Mouse (Mus musculus) G1E (cell line): ENCODE measurements at regions not wholly inside any gene's neighbourhood (a gene's known extent, or its start where the extent isn't known, plus 50 kb on each side); places are given as distances from the start of the nearest gene placed in this dataset.

Source experiments
- ATAC-seq: 2 replicates; pipeline ENCODE4 v1.8.0; 2016; ENCODE audit warnings: mild to moderate bottlenecking; ENCODE audit not compliant: insufficient number of reproducible peaks, poor library complexity, low FRiP score, severe bottlenecking; ENCODE audit errors: extremely low read depth
- DNase-seq: peaks from one replicate; pipeline ENCODE4 v3.0.0; 2012; ENCODE audit warnings: low spot score
- H3K27me3 ChIP-seq: 2 replicates; pipeline ENCODE4 v1.6.1; 2012; ENCODE audit warnings: mild to moderate bottlenecking, low read length, inconsistent platforms; ENCODE audit not compliant: insufficient read depth
- H3K36me3 ChIP-seq: replicated peaks from 2 replicates; pipeline ENCODE3; 2012; ENCODE audit warnings: mild to moderate bottlenecking, inconsistent platforms
- H3K4me1 ChIP-seq: 2 replicates; pipeline ENCODE4 v1.6.1; 2012; ENCODE audit warnings: low read depth, low read length, inconsistent platforms, mixed read lengths; ENCODE audit not compliant: insufficient read depth
- H3K4me3 ChIP-seq: 2 replicates; pipeline ENCODE4 v1.5.1; 2012; ENCODE audit warnings: low read depth, mild to moderate bottlenecking, inconsistent platforms, low read length, moderate library complexity, mixed read lengths
- H3K9me3 ChIP-seq: replicated peaks from 2 replicates; pipeline ENCODE4 v1.6.1; 2012; ENCODE audit warnings: inconsistent platforms
- CTCF ChIP-seq: IDR thresholded peaks from 2 replicates; pipeline ENCODE4 v1.5.1; 2012; ENCODE audit warnings: low read depth, low read length, inconsistent platforms, mixed read lengths
- GATA1 ChIP-seq: IDR thresholded peaks from 2 replicates; pipeline ENCODE4 v1.6.1; 2012; ENCODE audit warnings: borderline replicate concordance, low read length, inconsistent platforms, mixed read lengths
- GATA2 ChIP-seq: IDR thresholded peaks from 2 replicates; pipeline ENCODE4 v1.6.1; 2012; ENCODE audit warnings: low read depth, low read length, inconsistent platforms, borderline replicate concordance
- POLR2AphosphoS5 ChIP-seq: IDR thresholded peaks from 2 replicates; pipeline ENCODE4 v1.6.1; 2012; ENCODE audit warnings: low read depth, low read length, inconsistent platforms; ENCODE audit not compliant: insufficient replicate concordance
- TAL1 ChIP-seq: conservative IDR thresholded peaks from 2 replicates; pipeline ENCODE4 v1.6.1; 2012; ENCODE audit warnings: low read depth, low read length, inconsistent platforms, mixed read lengths

DNA sequence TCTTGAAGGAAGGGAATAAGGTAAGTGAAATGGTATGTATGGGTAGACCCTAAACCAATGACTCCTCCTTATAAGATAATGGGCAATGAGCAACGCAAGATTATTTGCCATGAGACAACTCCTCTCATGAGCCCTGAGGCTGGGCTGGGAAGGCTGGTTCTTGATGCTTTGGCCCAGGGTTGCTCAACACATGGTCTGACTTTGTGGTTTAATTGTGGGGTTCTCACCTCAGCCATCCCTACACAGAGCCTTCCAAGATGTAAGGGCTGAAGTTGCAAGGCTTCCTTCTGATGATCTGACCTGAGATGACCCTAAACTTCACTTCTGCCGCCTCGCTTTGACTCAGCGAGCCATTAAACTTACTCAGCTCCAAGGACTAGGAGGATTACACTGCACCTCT is 237.8 kb upstream of the Dynlrb2 start:
- ATAC-seq (no peak), DNase-seq (no peak)
- TF ChIP-seq GATA2 (no peak), POLR2AphosphoS5 (no peak), CTCF (no peak), TAL1 (no peak), GATA1 (no peak)
- Histone ChIP-seq H3K4me3 (no peak overlapping the region), H3K9me3 (peaks cover 66% of the 10 kb centered on the region), H3K36me3 (no peaks in the 10 kb centered on the region), H3K27me3 (no peaks in the 10 kb centered on the region), H3K4me1 (no peaks in the 10 kb centered on the region)

DNA sequence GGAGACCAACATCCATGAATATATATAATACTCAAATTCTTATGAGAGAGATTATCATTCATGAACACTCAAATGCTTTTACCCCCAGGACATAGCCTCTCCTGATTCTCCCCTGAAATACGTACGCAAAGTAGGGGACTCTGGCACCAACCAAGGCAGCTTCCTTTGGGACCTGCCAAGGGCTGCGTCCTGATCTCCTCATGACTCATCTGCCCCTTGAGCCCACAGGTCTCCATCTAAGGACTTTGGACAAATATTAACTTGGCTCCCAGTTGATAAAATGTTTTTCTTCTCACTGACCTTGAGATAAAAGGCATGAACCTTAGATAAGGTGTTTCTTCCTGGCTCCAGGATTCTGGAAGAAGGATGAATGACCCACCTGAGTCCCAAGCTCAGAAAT is 239.2 kb upstream of the Dynlrb2 start:
- peaks cover 56% of the 10 kb centered on the region for H3K9me3 ChIP-seq
- H3K27me3 ChIP-seq, result no peaks in the 10 kb centered on the region
- H3K4me1 ChIP-seq, result no peaks in the 10 kb centered on the region
- no peak overlapping the region for H3K4me3 ChIP-seq
- DNase-seq (no peak), ATAC-seq (no peak)
- no peaks in the 10 kb centered on the region for H3K36me3 ChIP-seq
- TF ChIP-seq TAL1 (no peak), CTCF (no peak), POLR2AphosphoS5 (no peak), GATA1 (no peak), GATA2 (no peak)

DNA sequence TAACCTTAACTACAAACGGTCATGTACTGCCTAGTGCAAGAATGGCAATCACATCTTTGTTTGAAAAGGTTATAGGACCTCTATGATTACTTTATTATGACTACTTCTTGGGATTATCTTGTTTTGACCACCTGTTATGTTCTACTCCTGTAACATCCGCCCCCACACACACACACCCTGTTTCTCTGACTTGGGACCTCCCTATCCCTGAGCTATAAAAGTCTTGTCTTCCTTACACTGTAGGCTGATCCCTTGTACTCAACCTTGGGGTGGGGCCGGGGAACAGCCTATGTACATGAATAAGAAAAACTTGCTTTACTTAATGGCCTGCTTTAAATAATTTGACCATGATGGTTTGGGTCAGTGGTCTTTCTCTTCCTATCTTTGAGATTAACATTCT is 240.7 kb upstream of the Dynlrb2 start:
- ATAC-seq (no peak), DNase-seq (no peak)
- H3K27me3 ChIP-seq, result no peaks in the 10 kb centered on the region
- no peak overlapping the region for H3K4me3 ChIP-seq
- no peak for TF ChIP-seq CTCF
- H3K4me1 ChIP-seq, result no peaks in the 10 kb centered on the region
- H3K9me3 ChIP-seq, result peaks cover 52% of the 10 kb centered on the region
- H3K36me3 ChIP-seq, result no peaks in the 10 kb centered on the region

DNA sequence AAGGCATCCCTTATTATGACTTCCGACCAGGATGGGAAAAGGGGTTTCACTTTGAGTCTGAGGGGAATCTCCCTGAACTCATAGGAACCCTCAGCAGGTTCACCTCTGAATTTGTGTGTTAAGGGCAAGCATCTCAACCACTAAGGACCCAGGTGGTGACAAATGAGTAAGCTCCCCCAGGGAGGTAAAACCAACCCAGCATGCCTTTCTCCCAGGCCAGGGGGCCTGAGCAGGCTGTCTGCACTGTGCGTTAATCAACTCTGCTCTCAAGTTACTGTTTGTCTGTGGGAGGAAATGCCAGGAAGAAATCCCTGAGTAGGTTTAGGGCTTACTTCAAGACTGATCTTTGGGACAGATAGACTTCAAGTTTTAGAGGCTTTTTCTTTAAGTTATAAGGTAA is 243.5 kb upstream of the Dynlrb2 start:
- Histone ChIP-seq H3K36me3 (no peaks in the 10 kb centered on the region), H3K9me3 (peaks cover 44% of the 10 kb centered on the region), H3K4me1 (no peaks in the 10 kb centered on the region), H3K4me3 (no peak overlapping the region), H3K27me3 (no peaks in the 10 kb centered on the region)
- no peak for ATAC-seq
- TF ChIP-seq POLR2AphosphoS5, result no peak
- no peak for TF ChIP-seq CTCF
- TF ChIP-seq GATA2, result no peak
- no peak for TF ChIP-seq GATA1
- TF ChIP-seq TAL1, result no peak
- no peak for DNase-seq

- no peak for ATAC-seq
- no peaks in the 10 kb centered on the region for H3K36me3 ChIP-seq
- DNase-seq, result no peak
- H3K4me3 ChIP-seq, result no peak overlapping the region
- no peaks in the 10 kb centered on the region for H3K27me3 ChIP-seq
- TF ChIP-seq GATA2, result no peak
- TF ChIP-seq GATA1, result no peak
- TF ChIP-seq POLR2AphosphoS5, result no peak
- no peak for TF ChIP-seq CTCF
- TF ChIP-seq TAL1, result no peak
- H3K9me3 ChIP-seq, result peaks cover 45% of the 10 kb centered on the region
- H3K4me1 ChIP-seq, result no peaks in the 10 kb centered on the region
Measured at GRCm38 (mm10) chr8:116255398-116255797, 249.4 kb upstream of the Dynlrb2 start.

- no peaks in the 10 kb centered on the region for H3K4me1 ChIP-seq
- H3K36me3 ChIP-seq, result no peaks in the 10 kb centered on the region
- DNase-seq (no peak), ATAC-seq (no peak)
- H3K9me3 ChIP-seq, result peaks cover 44% of the 10 kb centered on the region
- TF ChIP-seq CTCF, result no peak
- no peak for TF ChIP-seq GATA2
- no peak for TF ChIP-seq POLR2AphosphoS5
- no peaks in the 10 kb centered on the region for H3K27me3 ChIP-seq
- no peak overlapping the region for H3K4me3 ChIP-seq
Measured at GRCm38 (mm10) chr8:116252455-116253216, 252.1 kb upstream of the Dynlrb2 start.

DNA sequence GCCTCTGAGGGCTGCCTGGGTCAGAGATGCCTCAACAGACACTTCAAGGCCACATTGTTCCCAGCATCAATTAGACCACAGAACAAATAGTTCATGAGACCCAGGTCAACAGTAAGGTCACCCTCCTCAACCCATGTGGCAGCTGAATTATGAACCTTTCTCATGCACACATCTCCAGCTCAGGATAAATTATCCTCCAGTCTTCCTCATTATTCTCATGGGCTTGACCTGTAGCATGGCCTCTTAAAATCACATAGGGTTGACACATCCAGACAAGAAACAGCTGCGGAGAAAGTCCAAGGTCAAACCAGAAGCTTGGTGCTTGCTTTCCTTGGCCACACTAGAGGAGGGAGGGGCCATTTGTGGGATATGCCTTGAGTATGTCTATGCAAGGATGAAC is 256.4 kb upstream of the Dynlrb2 start:
- H3K27me3 ChIP-seq, result no peaks in the 10 kb centered on the region
- no peak for ATAC-seq
- peaks cover 45% of the 10 kb centered on the region for H3K9me3 ChIP-seq
- TF ChIP-seq GATA2 (no peak), POLR2AphosphoS5 (no peak), GATA1 (no peak), CTCF (no peak), TAL1 (no peak)
- DNase-seq, result no peak
- H3K4me1 ChIP-seq, result no peaks in the 10 kb centered on the region
- H3K36me3 ChIP-seq, result no peaks in the 10 kb centered on the region
- H3K4me3 ChIP-seq, result no peak overlapping the region
